Mouse (Mus musculus) erythroblast, embryonic 14.5 days (primary cell): ENCODE measurements around the gene Stxbp2.

Experiments used
- GATA1 ChIP-seq: IDR thresholded peaks from 2 replicates; pipeline ENCODE4 v1.6.1; 2012; ENCODE audit warnings: low read length, inconsistent platforms, mixed read lengths
- TAL1 ChIP-seq: IDR thresholded peaks from 3 replicates; pipeline ENCODE4 v1.6.1; 2012; ENCODE audit warnings: low read length, inconsistent platforms, mixed read lengths

DNA sequence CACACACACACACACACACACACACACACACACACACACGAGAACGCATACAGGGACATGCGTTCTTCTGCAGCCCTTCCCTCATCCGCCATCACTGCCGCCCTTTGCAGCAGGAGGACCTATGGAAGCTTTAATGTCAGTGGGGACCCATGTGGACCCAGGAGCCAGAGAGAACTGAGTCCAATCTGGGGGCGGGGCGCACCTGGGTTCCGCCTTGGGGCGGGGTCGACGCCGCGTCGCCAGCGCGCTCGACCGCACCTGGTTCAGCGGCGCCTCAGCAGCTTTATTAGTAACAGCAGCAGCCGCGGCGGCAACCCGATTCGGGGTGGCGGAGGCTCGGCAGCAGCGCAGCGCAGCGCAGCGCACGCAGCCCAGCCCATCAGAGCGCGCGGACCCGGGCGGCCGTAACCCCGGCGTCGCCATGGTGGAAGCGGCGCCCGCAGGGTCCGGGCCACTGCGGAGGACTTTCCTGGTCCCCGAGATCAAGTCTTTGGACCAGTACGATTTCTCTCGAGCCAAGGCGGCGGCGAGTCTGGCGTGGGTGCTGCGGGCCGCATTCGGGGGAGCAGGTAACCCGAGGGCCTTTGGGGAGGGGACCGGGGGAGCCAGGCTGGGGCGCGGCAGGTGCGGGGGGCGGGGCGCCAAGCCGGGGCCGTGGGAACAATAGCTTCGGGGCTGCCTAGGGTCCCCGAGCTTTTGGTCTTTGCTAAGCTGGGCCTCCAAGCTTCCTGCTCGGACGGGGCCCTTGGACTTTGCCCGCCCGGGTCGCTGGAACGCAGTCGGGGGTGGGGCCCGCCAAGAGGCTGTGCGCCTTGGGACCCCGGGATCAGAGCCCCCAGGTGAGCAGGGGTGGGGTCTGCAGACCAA lies 43.1 kb upstream of the Stxbp2 start:
- TF ChIP-seq GATA1 (no peak), TAL1 (no peak)
